ENCODE assay signal across 18 mouse cellular contexts in the genomic region with DNA sequence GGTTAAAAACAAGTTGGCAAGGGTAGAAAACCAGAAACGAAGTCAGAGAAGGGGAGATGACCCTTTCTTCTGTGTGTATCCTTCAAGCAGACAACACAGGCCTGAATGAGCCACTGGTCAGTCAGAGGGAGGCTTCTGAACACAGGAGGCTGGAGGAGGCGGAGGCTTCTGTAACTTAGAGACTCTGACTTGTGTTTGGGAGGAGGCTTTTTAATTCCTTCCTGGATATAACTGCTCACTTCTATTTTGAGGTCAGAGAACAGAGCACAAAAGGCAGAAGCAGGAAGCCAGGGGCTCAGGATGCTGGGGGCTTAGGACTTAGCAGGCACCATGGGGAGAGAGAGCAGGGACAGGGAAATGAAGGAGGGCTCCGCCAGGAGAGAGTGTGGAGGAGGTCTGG. TPM values are rescaled to one million over a fixed set of nuclear protein-coding genes. Genes with fewer than 3 reads are reported as not detected.
DNase-seq lines count a peak whose midpoint lies in the region; ATAC-seq and TF ChIP-seq lines count a peak whose summit lies in the region.
"Had no signal": no experiment of that assay in that cellular context is flagged by ENCODE, and none has a peak within 500 bp of the region (broad histone marks: within the 10 kb centered on the region; RNA-seq: fewer than 3 reads in every experiment).

No protein-coding gene starts in this region.

- no peaks in the 10 kb centered on the region for H3K9me3 ChIP-seq in midbrain, embryonic 10.5 days (replicated peaks)
- no peaks in the 10 kb centered on the region for H3K9me3 ChIP-seq in midbrain, postnatal 0 days (ENCODE audit: low read length)
- no peaks in the 10 kb centered on the region for H3K9me3 ChIP-seq in midbrain, embryonic 15.5 days
- H3K9me3 ChIP-seq: embryonic facial prominence, embryonic 10.5 days; limb, embryonic 13.5 days; midbrain, embryonic 12.5 days; neural tube, embryonic 12.5 days had no signal

- ATAC-seq in midbrain, postnatal 0 days (ENCODE audit: low FRiP score): no peak
- ATAC-seq in midbrain, embryonic 15.5 days (replicated peaks): no peak
- ATAC-seq: intestine, embryonic 16.5 days; liver, postnatal 0 days had no signal

- H3K36me3 ChIP-seq in heart, adult 2 months (ENCODE audit: control insufficient read depth, insufficient read depth, low read length): peaks cover 7% of the 10 kb centered on the region
- H3K36me3 ChIP-seq in midbrain, embryonic 10.5 days: peaks cover 75% of the 10 kb centered on the region
- peaks cover 17% of the 10 kb centered on the region for H3K36me3 ChIP-seq in midbrain, postnatal 0 days (ENCODE audit: insufficient read depth, low read length)
- peaks cover 5% of the 10 kb centered on the region; the same call in 1 of the 2 replicates for H3K36me3 ChIP-seq in midbrain, embryonic 15.5 days (replicated peaks)

- no peak overlapping the region for H3K9ac ChIP-seq in heart, adult 2 months (ENCODE audit: low read depth, low read length)
- H3K9ac ChIP-seq in midbrain, postnatal 0 days (replicated peaks; ENCODE audit: low read length, poor library complexity, severe bottlenecking): no peak overlapping the region
- H3K9ac ChIP-seq in midbrain, embryonic 15.5 days: no peak overlapping the region
- H3K9ac ChIP-seq: limb, embryonic 13.5 days; liver, postnatal 0 days; midbrain, embryonic 12.5 days; neural tube, embryonic 12.5 days had no signal

- intact Hi-C loops in heart, adult 2 months (cut with DNase I): no loop called here
- intact Hi-C loops in heart, postnatal 10 days (cut with DNase I): no loop called here

- no peak overlapping the region for H3K4me2 ChIP-seq in midbrain, postnatal 0 days (ENCODE audit: low read depth, low read length, poor library complexity, severe bottlenecking)
- no peak overlapping the region for H3K4me2 ChIP-seq in midbrain, embryonic 15.5 days
- H3K4me2 ChIP-seq: limb, embryonic 13.5 days; midbrain, embryonic 12.5 days; neural tube, embryonic 12.5 days had no signal

- H3K4me1 ChIP-seq in heart, adult 2 months (ENCODE audit: control insufficient read depth, insufficient read depth, low read length): peaks cover 6% of the 10 kb centered on the region
- H3K4me1 ChIP-seq in midbrain, embryonic 10.5 days: peaks cover 10% of the 10 kb centered on the region; the same call in 1 of the 2 replicates
- H3K4me1 ChIP-seq in midbrain, postnatal 0 days (ENCODE audit: insufficient read depth, low read length): no peaks in the 10 kb centered on the region
- no peaks in the 10 kb centered on the region for H3K4me1 ChIP-seq in midbrain, embryonic 15.5 days
- H3K4me1 ChIP-seq: limb, embryonic 13.5 days; midbrain, embryonic 12.5 days; neural tube, embryonic 12.5 days had no signal

- H3K27me3 ChIP-seq in heart, adult 2 months (ENCODE audit: control insufficient read depth, insufficient read depth, low read length): no peaks in the 10 kb centered on the region
- H3K27me3 ChIP-seq in midbrain, embryonic 10.5 days (ENCODE audit: low read depth, poor library complexity, severe bottlenecking): no peaks in the 10 kb centered on the region
- H3K27me3 ChIP-seq in midbrain, postnatal 0 days (ENCODE audit: insufficient read depth, low read length): no peaks in the 10 kb centered on the region
- no peaks in the 10 kb centered on the region for H3K27me3 ChIP-seq in midbrain, embryonic 15.5 days (replicated peaks)
- H3K27me3 ChIP-seq: limb, embryonic 13.5 days; midbrain, embryonic 12.5 days; neural tube, embryonic 12.5 days had no signal

- TF ChIP-seq EP300 in heart, adult 2 months (IDR thresholded peaks at IDR 0.05; ENCODE audit: insufficient read depth, low read depth, low read length): no peak

- peak overlapping the region; percentile 36 for H3K27ac ChIP-seq in heart, adult 2 months
- H3K27ac ChIP-seq in midbrain, embryonic 10.5 days (replicated peaks): no peak overlapping the region
- no peak overlapping the region for H3K27ac ChIP-seq in midbrain, postnatal 0 days (ENCODE audit: low read depth, low read length)
- H3K27ac ChIP-seq in midbrain, embryonic 15.5 days: 0 out of 2 replicates have a peak overlapping the region, but pooled peaks have one; percentile 34
- H3K27ac ChIP-seq: embryonic facial prominence, embryonic 10.5 days; limb, embryonic 13.5 days; midbrain, embryonic 12.5 days; neural tube, embryonic 12.5 days had no signal

- no peak for TF ChIP-seq CTCF in heart, adult 2 months (IDR thresholded peaks at IDR 0.05)
- no peak for TF ChIP-seq CTCF in midbrain, postnatal 0 days (IDR thresholded peaks at IDR 0.05)

- no peak for DNase-seq in heart, adult 2 months
- no peak for DNase-seq in heart, postnatal 10 days
- DNase-seq in kidney, adult 9 months: peak; percentile 13
- no peak for DNase-seq in kidney, postnatal 25 days
- peak; percentile 14 for DNase-seq in midbrain, embryonic 10.5 days (ENCODE audit: low spot score)
- no peak for DNase-seq in midbrain, postnatal 0 days (ENCODE audit: low spot score)
- DNase-seq: B cell, adult 2 months; cerebellum, postnatal 14 days; gastrocnemius, postnatal 36 days; liver, postnatal 0 days; right cerebral cortex, postnatal 25 days; thymus, postnatal 4 days had no signal

- no peak overlapping the region for H3K4me3 ChIP-seq in heart, adult 2 months
- no peak overlapping the region for H3K4me3 ChIP-seq in midbrain, embryonic 10.5 days
- no peak overlapping the region for H3K4me3 ChIP-seq in midbrain, postnatal 0 days (ENCODE audit: low read depth, low read length)
- no peak overlapping the region for H3K4me3 ChIP-seq in midbrain, embryonic 15.5 days
- H3K4me3 ChIP-seq: embryonic facial prominence, embryonic 10.5 days; limb, embryonic 13.5 days; midbrain, embryonic 12.5 days; neural tube, embryonic 12.5 days had no signal

- TF ChIP-seq POLR2A in heart, adult 2 months (IDR thresholded peaks at IDR 0.05; ENCODE audit: insufficient read depth, low read depth, low read length): 0 out of 2 replicates have a peak, but pooled peaks have one; percentile 24

- H3K79me2 ChIP-seq in heart, adult 2 months (replicated peaks; ENCODE audit: control insufficient read depth, insufficient read depth, low read length): no peaks in the 10 kb centered on the region

- WGBS in heart, adult 2 months: 63% methylated on average over 3 of the region's 3 CpGs
- 32% methylated on average over 3 of the region's 3 CpGs for WGBS in midbrain, embryonic 10.5 days
- 46% methylated on average over 3 of the region's 3 CpGs for WGBS in midbrain, postnatal 0 days
- WGBS in midbrain, embryonic 15.5 days: 40% methylated on average over 3 of the region's 3 CpGs

RNA-seq across cellular contexts. Expression of a gene that starts 56.0 kb away (rescaled TPM):
- total RNA-seq in heart, adult 2 months (2021): 10 to 100 TPM in 1 of 2 experiments, 1 to 10 TPM in 1; 10.0 to 13.6 TPM
- polyA plus RNA-seq in heart, adult 2 months (2012; rRNA removed): 5.4 and 12.6 TPM in 2 replicates
- total RNA-seq in heart, postnatal 10 days (2021): 10 to 100 TPM; 24.4 to 29.6 TPM
- 21.0 and 22.6 TPM in 2 replicates for polyA plus RNA-seq in midbrain, embryonic 10.5 days (2016; fragmentation: Nextera tagmentation; extraction: Ambion mirVana)
- total RNA-seq in midbrain, postnatal 0 days (2014; rRNA removed): 28.6 and 46.6 TPM in 2 replicates
- polyA plus RNA-seq in midbrain, postnatal 0 days (2015; fragmentation: Nextera tagmentation; extraction: Ambion mirVana): 9.0 and 10.6 TPM in 2 replicates
- polyA plus RNA-seq in midbrain, embryonic 15.5 days (2015; fragmentation: Nextera tagmentation; extraction: Ambion mirVana): 16.1 and 16.8 TPM in 2 replicates

RNA-seq across cellular contexts. Expression of a gene that starts 56.0 kb away (rescaled TPM):
- total RNA-seq in heart, adult 2 months (2021): 10 to 100 TPM; 11.6 to 14.1 TPM
- polyA plus RNA-seq in heart, adult 2 months (2012; rRNA removed): 9.2 and 15.9 TPM in 2 replicates
- total RNA-seq in heart, postnatal 10 days (2021): 10 to 100 TPM; 16.7 to 18.1 TPM
- polyA plus RNA-seq in midbrain, embryonic 10.5 days (2016; fragmentation: Nextera tagmentation; extraction: Ambion mirVana): 23.5 and 24.3 TPM in 2 replicates
- 34.6 and 35.7 TPM in 2 replicates for total RNA-seq in midbrain, postnatal 0 days (2014; rRNA removed)
- 34.7 and 39.2 TPM in 2 replicates for polyA plus RNA-seq in midbrain, postnatal 0 days (2015; fragmentation: Nextera tagmentation; extraction: Ambion mirVana)
- polyA plus RNA-seq in midbrain, embryonic 15.5 days (2015; fragmentation: Nextera tagmentation; extraction: Ambion mirVana): 24.0 and 25.8 TPM in 2 replicates

Comparison
In these comparisons a context has a peak if more than half of its experiments do, and no peak if none do; other contexts are left out.
1. DNase-seq: peak in kidney, adult 9 months (single experiment) and midbrain, embryonic 10.5 days (single experiment); none in heart, adult 2 months (0 of 2), heart, postnatal 10 days (0 of 2), kidney, postnatal 25 days (0 of 2) and midbrain, postnatal 0 days (single experiment).
2. H3K27ac ChIP-seq: peak in heart, adult 2 months (single experiment) and midbrain, embryonic 15.5 days (single experiment); none in midbrain, embryonic 10.5 days (single experiment) and midbrain, postnatal 0 days (single experiment).